Mouse (Mus musculus) right cerebral cortex, postnatal 10 days (tissue): ENCODE measurements around the gene Tmem106c.

Source experiments
- DNase-seq, 2 experiments: peaks; one replicate each; pipeline ENCODE4 v3.0.0; 2021; ENCODE audit warnings: low spot score in 2 of 2

The Tmem106c gene

GRCm38 (mm10) chr15:97963989-97964835 is at the start of gene Tmem106c:
Tmem106c (plus strand) TSS chr15:97964200.
- peak; percentile 90 to 94 for DNase-seq

- no peak for DNase-seq
These were observed 49.7 kb upstream of the Tmem106c start for GRCm38 (mm10) chr15:97914331-97914747.

GRCm38 (mm10) chr15:97917994-97918393 is 46.0 kb upstream of the Tmem106c start:
- no peak for DNase-seq

- DNase-seq = no peak
These were observed 44.8 kb upstream of the Tmem106c start for GRCm38 (mm10) chr15:97919217-97919616.

GRCm38 (mm10) chr15:97920306-97920705 is 43.7 kb upstream of the Tmem106c start:
- DNase-seq = no peak

GRCm38 (mm10) chr15:97921796-97922195 is 42.2 kb upstream of the Tmem106c start:
- DNase-seq = no peak

GRCm38 (mm10) chr15:97922421-97922820 is 41.6 kb upstream of the Tmem106c start:
- no peak for DNase-seq

GRCm38 (mm10) chr15:97927018-97927417 is 37.0 kb upstream of the Tmem106c start:
- no peak for DNase-seq

- DNase-seq = no peak
These were observed 36.2 kb upstream of the Tmem106c start for GRCm38 (mm10) chr15:97927821-97928220.

GRCm38 (mm10) chr15:97929259-97929824 is 34.7 kb upstream of the Tmem106c start:
- no peak for DNase-seq

- DNase-seq = no peak
These were observed 31.6 kb upstream of the Tmem106c start for GRCm38 (mm10) chr15:97932441-97932840.

GRCm38 (mm10) chr15:97938580-97938979 is 25.4 kb upstream of the Tmem106c start:
- no peak for DNase-seq

- DNase-seq = no peak
These were observed 23.9 kb upstream of the Tmem106c start for GRCm38 (mm10) chr15:97940088-97940487.

- DNase-seq = no peak
These were observed 22.7 kb upstream of the Tmem106c start for GRCm38 (mm10) chr15:97941306-97941705.

GRCm38 (mm10) chr15:97942538-97942937 is 21.5 kb upstream of the Tmem106c start:
- no peak for DNase-seq

- no peak for DNase-seq
These were observed 20.6 kb upstream of the Tmem106c start for GRCm38 (mm10) chr15:97943356-97943755.

- DNase-seq = peak in 1 of 2 experiments; percentile 13
These were observed 19.0 kb upstream of the Tmem106c start for GRCm38 (mm10) chr15:97944919-97945574.

- DNase-seq = peak in 1 of 2 experiments; percentile 13
These were observed 18.2 kb upstream of the Tmem106c start for GRCm38 (mm10) chr15:97945656-97946315.

GRCm38 (mm10) chr15:97948720-97949119 is 15.3 kb upstream of the Tmem106c start:
- DNase-seq = no peak

GRCm38 (mm10) chr15:97949706-97950105 is 14.3 kb upstream of the Tmem106c start:
- DNase-seq = no peak

GRCm38 (mm10) chr15:97950240-97950639 is 13.8 kb upstream of the Tmem106c start:
- no peak for DNase-seq
